Mouse (Mus musculus): ENCODE results near the gene H2-DMb1. TPM values are rescaled to one million over a fixed set of nuclear protein-coding genes. Genes with fewer than 3 reads are reported as not detected.

The H2-DMb1 gene
- total and polyA plus RNA-seq, 2 experiments from 2014 or later, result 0.62 to 1.5 TPM

DNA sequence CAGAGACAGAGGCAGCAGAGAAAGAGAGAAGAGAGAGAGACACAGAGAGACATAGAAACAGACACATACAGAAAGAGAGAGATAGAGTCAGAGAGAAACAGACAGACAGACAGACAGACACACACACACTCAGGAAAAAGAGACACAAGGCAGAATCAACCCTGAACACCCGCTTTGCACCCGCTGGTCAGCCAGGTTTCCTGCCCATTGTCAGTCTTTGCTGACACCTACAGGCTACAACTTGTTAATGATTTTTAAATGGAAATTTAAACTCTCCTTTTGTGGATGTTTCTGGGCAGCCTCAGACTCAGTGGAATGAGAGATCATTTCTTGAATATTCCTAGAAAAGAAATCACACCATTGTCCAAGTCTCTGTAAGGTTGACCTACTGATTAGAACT is 16.4 kb downstream of the H2-DMb1 start:
- H3K4me1 ChIP-seq (ENCODE audit: insufficient read depth), result no peaks in the 10 kb centered on the region
- H3K4me3 ChIP-seq (ENCODE audit: low read depth, low read length), result no peak overlapping the region
- H3K9me3 ChIP-seq (ENCODE audit: low read length), result no peaks in the 10 kb centered on the region
- no peaks in the 10 kb centered on the region for H3K36me3 ChIP-seq (ENCODE audit: insufficient read depth)
- H3K4me2 ChIP-seq (ENCODE audit: low read depth), result no peak overlapping the region
- DNase-seq (peak; percentile 55), ATAC-seq (peak; percentile 29; the same call in 1 of the 2 replicates)
- H3K27ac ChIP-seq (ENCODE audit: low read depth, low read length), result no peak overlapping the region
- 0% methylated on average over 2 of the region's 2 CpGs for WGBS
- H3K9ac ChIP-seq, result no peak overlapping the region
- TF ChIP-seq CTCF (IDR thresholded peaks at IDR 0.05; ENCODE audit: low read depth), result peak; percentile 69
- no peaks in the 10 kb centered on the region for H3K27me3 ChIP-seq (ENCODE audit: insufficient read depth, low read length)

DNA sequence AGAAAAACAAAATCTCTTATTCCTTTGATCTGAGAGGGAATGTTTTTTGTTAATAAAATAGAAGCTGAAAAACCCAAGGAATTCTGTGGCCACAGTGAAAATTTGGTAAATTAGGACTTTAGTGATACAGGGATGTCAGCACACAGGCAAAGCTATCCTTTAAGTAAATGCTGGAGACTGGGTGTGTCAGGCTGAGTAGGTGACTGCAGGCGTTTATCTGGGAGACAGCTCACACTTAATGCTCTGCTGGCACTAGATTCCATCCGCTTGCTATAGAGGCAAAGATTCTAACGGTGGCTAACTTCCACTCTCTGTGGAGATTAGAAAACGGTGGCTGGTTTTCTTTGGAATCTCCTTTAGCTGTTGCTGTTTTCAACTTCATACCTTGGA is 17.6 kb downstream of the H2-DMb1 start:
- H3K4me1 ChIP-seq (ENCODE audit: insufficient read depth), result no peaks in the 10 kb centered on the region
- H3K27me3 ChIP-seq (ENCODE audit: insufficient read depth, low read length), result no peaks in the 10 kb centered on the region
- H3K27ac ChIP-seq (ENCODE audit: low read depth, low read length), result no peak overlapping the region
- no peaks in the 10 kb centered on the region for H3K9me3 ChIP-seq (ENCODE audit: low read length)
- ATAC-seq, result no peak
- no peak overlapping the region for H3K4me2 ChIP-seq (ENCODE audit: low read depth)
- no peak overlapping the region for H3K4me3 ChIP-seq (ENCODE audit: low read depth, low read length)
- no peaks in the 10 kb centered on the region for H3K36me3 ChIP-seq (ENCODE audit: insufficient read depth)
- no peak overlapping the region for H3K9ac ChIP-seq
- 26% methylated on average over 4 of the region's 4 CpGs for WGBS
- no peak for DNase-seq
- no peak for TF ChIP-seq CTCF (IDR thresholded peaks at IDR 0.05; ENCODE audit: low read depth)

DNA sequence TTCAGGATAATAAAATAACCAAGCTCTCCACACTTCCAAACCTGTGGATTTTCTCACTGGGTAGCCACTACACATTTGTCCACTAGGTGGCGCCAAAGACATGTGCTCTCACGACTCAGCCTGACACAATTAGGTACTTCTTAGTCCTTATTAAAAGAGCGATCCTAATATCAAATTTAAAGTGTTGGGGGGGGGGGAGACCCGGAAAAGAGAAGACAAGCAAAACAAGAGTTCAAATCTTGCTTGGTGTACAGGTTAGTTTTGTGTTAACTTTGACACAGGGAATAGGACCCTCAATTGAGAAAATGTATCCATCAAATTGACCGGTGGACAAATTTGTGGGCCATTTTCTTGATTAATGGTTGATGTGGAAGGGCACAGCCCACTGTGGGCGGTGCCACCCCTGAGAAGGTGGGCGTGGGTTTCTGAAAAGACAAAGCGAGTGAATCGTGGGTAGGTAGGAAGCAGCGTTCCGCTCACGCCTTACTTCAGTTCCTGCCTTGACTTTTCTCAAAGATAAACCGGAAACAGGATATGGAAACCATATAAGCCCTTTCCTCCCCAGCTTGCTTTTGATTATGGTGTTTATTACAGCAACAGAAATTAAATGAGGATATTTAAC is 18.1 kb downstream of the H2-DMb1 start:
- Histone ChIP-seq H3K27ac (ENCODE audit: low read depth, low read length) (no peak overlapping the region), H3K4me3 (ENCODE audit: low read depth, low read length) (no peak overlapping the region), H3K9ac (no peak overlapping the region), H3K36me3 (ENCODE audit: insufficient read depth) (no peaks in the 10 kb centered on the region), H3K4me1 (ENCODE audit: insufficient read depth) (no peaks in the 10 kb centered on the region), H3K9me3 (ENCODE audit: low read length) (no peaks in the 10 kb centered on the region), H3K27me3 (ENCODE audit: insufficient read depth, low read length) (no peaks in the 10 kb centered on the region), H3K4me2 (ENCODE audit: low read depth) (no peak overlapping the region)
- ATAC-seq (peak; percentile 53; the same call in 1 of the 2 replicates), DNase-seq (peak; percentile 88)
- peak; percentile 95 for TF ChIP-seq CTCF (IDR thresholded peaks at IDR 0.05; ENCODE audit: low read depth)
- 40% methylated on average over 13 of the region's 13 CpGs for WGBS

DNA sequence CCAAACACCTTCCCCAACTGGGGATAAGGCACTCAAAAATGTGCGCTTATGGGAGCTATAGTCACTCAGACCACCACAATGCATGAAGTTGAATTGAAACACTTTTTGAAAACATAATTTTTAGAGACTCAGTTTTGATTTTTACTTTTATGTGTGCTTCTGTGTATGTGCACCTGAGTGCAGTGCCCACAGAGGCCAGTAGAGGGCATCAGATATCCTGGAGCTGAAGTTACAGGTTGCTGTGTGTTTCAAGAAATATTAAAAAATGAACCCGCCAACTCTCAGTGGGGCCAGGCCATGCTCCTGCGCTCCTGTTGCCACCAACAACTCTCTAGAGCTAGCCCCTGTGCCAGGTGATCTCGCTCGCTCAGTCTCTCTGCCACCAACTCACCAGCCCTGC is 19.7 kb downstream of the H2-DMb1 start:
- no peak for ATAC-seq
- TF ChIP-seq CTCF (IDR thresholded peaks at IDR 0.05; ENCODE audit: low read depth), result no peak
- H3K4me2 ChIP-seq (ENCODE audit: low read depth), result no peak overlapping the region
- no peaks in the 10 kb centered on the region for H3K36me3 ChIP-seq (ENCODE audit: insufficient read depth)
- no peaks in the 10 kb centered on the region for H3K9me3 ChIP-seq (ENCODE audit: low read length)
- no peak overlapping the region for H3K27ac ChIP-seq (ENCODE audit: low read depth, low read length)
- H3K4me3 ChIP-seq (ENCODE audit: low read depth, low read length), result no peak overlapping the region
- H3K4me1 ChIP-seq (ENCODE audit: insufficient read depth), result no peaks in the 10 kb centered on the region
- no peak for DNase-seq
- H3K27me3 ChIP-seq (ENCODE audit: insufficient read depth, low read length), result no peaks in the 10 kb centered on the region
- no peak overlapping the region for H3K9ac ChIP-seq
- 94% methylated on average over 5 of the region's 5 CpGs for WGBS

DNA sequence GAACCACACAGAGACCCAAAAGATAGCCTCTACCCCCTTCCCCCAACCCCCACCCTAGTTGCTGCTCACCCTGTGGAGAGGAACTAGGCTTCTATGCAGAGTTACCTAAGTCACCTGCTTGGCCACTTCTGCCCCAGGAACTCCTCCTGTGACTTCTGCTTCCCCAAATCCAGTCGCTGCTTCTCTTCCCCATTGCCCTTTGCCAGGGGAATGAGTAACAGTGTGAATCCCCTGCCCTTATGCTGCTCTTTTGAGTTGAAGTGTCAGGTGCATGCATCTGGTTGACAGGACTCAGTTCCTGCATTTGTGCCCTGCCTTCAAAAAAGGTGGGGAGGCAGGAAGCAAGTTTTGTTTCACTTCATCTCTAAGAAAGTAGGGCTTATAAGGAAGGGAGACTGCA is 21.2 kb downstream of the H2-DMb1 start:
- DNase-seq (no peak), ATAC-seq (no peak)
- no peak overlapping the region for H3K4me2 ChIP-seq (ENCODE audit: low read depth)
- H3K27ac ChIP-seq (ENCODE audit: low read depth, low read length), result no peak overlapping the region
- H3K9ac ChIP-seq, result no peak overlapping the region
- no peaks in the 10 kb centered on the region for H3K4me1 ChIP-seq (ENCODE audit: insufficient read depth)
- no peaks in the 10 kb centered on the region for H3K36me3 ChIP-seq (ENCODE audit: insufficient read depth)
- no peaks in the 10 kb centered on the region for H3K27me3 ChIP-seq (ENCODE audit: insufficient read depth, low read length)
- 79% methylated on average over 1 of the region's 1 CpGs for WGBS
- no peak for TF ChIP-seq CTCF (IDR thresholded peaks at IDR 0.05; ENCODE audit: low read depth)
- H3K9me3 ChIP-seq (ENCODE audit: low read length), result no peaks in the 10 kb centered on the region
- no peak overlapping the region for H3K4me3 ChIP-seq (ENCODE audit: low read depth, low read length)

DNA sequence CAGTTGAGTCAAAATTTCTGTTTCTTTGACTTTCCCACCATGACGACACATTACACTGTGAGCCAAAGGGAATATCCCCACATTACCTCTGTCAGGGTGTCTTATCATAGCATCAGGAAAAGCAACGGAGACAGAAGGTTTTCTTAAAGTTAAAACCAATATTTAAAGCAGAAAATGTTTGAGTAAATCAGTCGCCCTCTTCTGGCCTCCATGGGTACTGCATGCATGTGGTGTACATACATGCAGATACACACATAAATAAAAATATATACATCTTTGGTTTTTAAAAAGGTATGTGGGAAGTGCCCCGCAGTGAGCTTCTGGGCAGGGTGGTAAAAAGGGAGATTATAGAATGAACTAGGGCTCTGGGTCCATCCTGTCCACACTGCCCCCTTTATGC is 24.3 kb downstream of the H2-DMb1 start:
- no peak overlapping the region for H3K4me2 ChIP-seq (ENCODE audit: low read depth)
- 72% methylated on average over 4 of the region's 4 CpGs for WGBS
- ATAC-seq, result no peak
- no peak overlapping the region for H3K4me3 ChIP-seq (ENCODE audit: low read depth, low read length)
- no peak overlapping the region for H3K27ac ChIP-seq (ENCODE audit: low read depth, low read length)
- H3K27me3 ChIP-seq (ENCODE audit: insufficient read depth, low read length), result no peaks in the 10 kb centered on the region
- no peak overlapping the region for H3K9ac ChIP-seq
- H3K9me3 ChIP-seq (ENCODE audit: low read length), result no peaks in the 10 kb centered on the region
- no peaks in the 10 kb centered on the region for H3K36me3 ChIP-seq (ENCODE audit: insufficient read depth)
- TF ChIP-seq CTCF (IDR thresholded peaks at IDR 0.05; ENCODE audit: low read depth), result peak; percentile 44
- no peak for DNase-seq
- H3K4me1 ChIP-seq (ENCODE audit: insufficient read depth), result no peaks in the 10 kb centered on the region

DNA sequence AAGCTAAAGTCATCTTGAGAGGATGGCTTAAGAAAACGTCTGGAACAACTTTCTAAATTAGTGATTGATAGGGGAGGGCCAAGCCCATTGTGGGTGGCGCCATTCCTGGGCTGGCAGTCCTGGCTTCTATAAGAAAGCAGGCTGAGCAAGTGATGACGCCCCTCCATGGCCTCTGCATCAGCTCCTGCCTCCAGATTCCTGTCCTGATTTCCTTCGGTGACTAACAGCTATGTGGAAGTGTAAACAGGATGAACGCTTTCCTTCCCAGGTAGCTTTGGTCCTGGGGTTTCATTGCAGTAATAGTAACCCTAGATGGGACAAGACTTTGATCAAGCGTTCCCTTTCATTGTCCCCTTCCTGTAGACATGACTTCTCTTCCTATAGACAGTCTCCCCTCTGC is 26.1 kb downstream of the H2-DMb1 start:
- 69% methylated on average over 6 of the region's 6 CpGs for WGBS

More for the DNA sequence above, 26.1 kb downstream of the H2-DMb1 start:
- H3K4me3 ChIP-seq (ENCODE audit: low read depth, low read length), result no peak overlapping the region
- H3K4me1 ChIP-seq (ENCODE audit: insufficient read depth), result no peaks in the 10 kb centered on the region
- ATAC-seq (no peak), DNase-seq (no peak)
- H3K36me3 ChIP-seq (ENCODE audit: insufficient read depth), result no peaks in the 10 kb centered on the region
- no peaks in the 10 kb centered on the region for H3K27me3 ChIP-seq (ENCODE audit: insufficient read depth, low read length)
- no peak overlapping the region for H3K4me2 ChIP-seq (ENCODE audit: low read depth)
- H3K9ac ChIP-seq, result no peak overlapping the region
- TF ChIP-seq CTCF (IDR thresholded peaks at IDR 0.05; ENCODE audit: low read depth), result no peak
- H3K27ac ChIP-seq (ENCODE audit: low read depth, low read length), result no peak overlapping the region
- no peaks in the 10 kb centered on the region for H3K9me3 ChIP-seq (ENCODE audit: low read length)

Measured in forebrain, postnatal 0 days (tissue).